8 mouse cellular contexts compared by ENCODE assay signal in genomic region chr3:35340525-35340924, GRCm38 (mm10).
A peak's percentile ranks its signal among the peaks of the same experiment; 100 is the strongest.
DNase-seq lines count a peak whose midpoint lies in the region; ATAC-seq and TF ChIP-seq lines count a peak whose summit lies in the region.

No protein-coding gene starts in this region.

- TF ChIP-seq CTCF in ES-Bruce4 (IDR thresholded peaks at IDR 0.05; ENCODE audit: low read depth, low read length) = no peak
- TF ChIP-seq CTCF in liver, embryonic 14.5 days (IDR thresholded peaks at IDR 0.05; ENCODE audit: low read depth) = no peak

- no peaks in the 10 kb centered on the region for H3K9me3 ChIP-seq in ES-Bruce4 (replicated peaks; ENCODE audit: control insufficient read depth, insufficient read depth, low read length, poor library complexity, severe bottlenecking)
- no peaks in the 10 kb centered on the region for H3K9me3 ChIP-seq in forebrain, embryonic 15.5 days
- no peaks in the 10 kb centered on the region for H3K9me3 ChIP-seq in liver, embryonic 14.5 days (ENCODE audit: control insufficient read depth, low read length)

- no peaks in the 10 kb centered on the region for H3K4me1 ChIP-seq in ES-Bruce4 (ENCODE audit: control insufficient read depth, insufficient read depth, low read length)
- peaks cover 38% of the 10 kb centered on the region for H3K4me1 ChIP-seq in forebrain, embryonic 15.5 days
- no peaks in the 10 kb centered on the region for H3K4me1 ChIP-seq in liver, embryonic 14.5 days (replicated peaks; ENCODE audit: control insufficient read depth in 2 of 2, insufficient read depth in 2 of 2, low read length in 1 of 2)

- peak overlapping the region; percentile 76 for H3K9ac ChIP-seq in ES-Bruce4 (ENCODE audit: low read depth, poor library complexity, severe bottlenecking)
- peak overlapping the region; percentile 42 for H3K9ac ChIP-seq in forebrain, embryonic 15.5 days (replicated peaks)
- no peak overlapping the region for H3K9ac ChIP-seq in liver, embryonic 14.5 days (replicated peaks)

- peak; percentile 39 for ATAC-seq in forebrain, embryonic 15.5 days (replicated peaks)
- no peak for ATAC-seq in liver, embryonic 14.5 days (ENCODE audit: insufficient read depth)

- no peaks in the 10 kb centered on the region for H3K27me3 ChIP-seq in ES-Bruce4 (ENCODE audit: control insufficient read depth, insufficient read depth, low read length, poor library complexity, severe bottlenecking)
- H3K27me3 ChIP-seq in forebrain, embryonic 15.5 days = no peaks in the 10 kb centered on the region
- no peaks in the 10 kb centered on the region; the same call in 1 of the 2 replicates for H3K27me3 ChIP-seq in liver, embryonic 14.5 days (ENCODE audit: control insufficient read depth, insufficient read depth, low read length)

- peak; percentile 78 for DNase-seq in heart, adult 11 months
- no peak for DNase-seq in heart, postnatal 14 days
- no peak for DNase-seq in liver, embryonic 14.5 days (ENCODE audit: low read depth in 3 of 3, low spot score in 3 of 3)
- DNase-seq in adrenal gland, adult 18-20 months (ENCODE audit: low spot score in 2 of 2) = no peak
- no peak for DNase-seq in spleen, adult 12 weeks (ENCODE audit: low spot score)
- DNase-seq in gastrocnemius, postnatal 10 days = no peak

- WGBS in forebrain, embryonic 15.5 days = 1% methylated on average over 10 of the region's 10 CpGs
- 7% methylated on average over 10 of the region's 10 CpGs for WGBS in liver, embryonic 14.5 days (ENCODE audit: insufficient replicate concordance)

- TF ChIP-seq EP300 in ES-Bruce4 (IDR thresholded peaks at IDR 0.05; ENCODE audit: insufficient read depth, low read depth, low read length) = no peak
- no peak for TF ChIP-seq EP300 in liver, embryonic 14.5 days (IDR thresholded peaks at IDR 0.05; ENCODE audit: low read depth)

- peak overlapping the region; percentile 64 for H3K4me3 ChIP-seq in ES-Bruce4 (ENCODE audit: low read depth, low read length)
- H3K4me3 ChIP-seq in forebrain, embryonic 15.5 days = peak overlapping the region; percentile 38
- H3K4me3 ChIP-seq in liver, embryonic 14.5 days (ENCODE audit: insufficient read depth in 1 of 2, low read depth in 2 of 2, low read length in 2 of 2) = no peak overlapping the region

- peak overlapping the region; percentile 65 for H3K4me2 ChIP-seq in forebrain, embryonic 15.5 days (replicated peaks)
- peak overlapping the region; percentile 48 for H3K4me2 ChIP-seq in liver, embryonic 14.5 days (ENCODE audit: low read depth)

- H3K27ac ChIP-seq in ES-Bruce4 (ENCODE audit: insufficient read depth, low read length) = no peak overlapping the region
- H3K27ac ChIP-seq in forebrain, embryonic 15.5 days (replicated peaks) = peak overlapping the region; percentile 91
- H3K27ac ChIP-seq in liver, embryonic 14.5 days = no peak overlapping the region

- H3K36me3 ChIP-seq in ES-Bruce4 (ENCODE audit: control insufficient read depth, insufficient read depth, low read length, poor library complexity, severe bottlenecking) = no peaks in the 10 kb centered on the region
- H3K36me3 ChIP-seq in forebrain, embryonic 15.5 days = no peaks in the 10 kb centered on the region
- H3K36me3 ChIP-seq in liver, embryonic 14.5 days (replicated peaks; ENCODE audit: control insufficient read depth, insufficient read depth, low read depth) = no peaks in the 10 kb centered on the region

- no peak for TF ChIP-seq POLR2A in ES-Bruce4 (IDR thresholded peaks at IDR 0.05; ENCODE audit: insufficient read depth, low read length)

- intact Hi-C loops in heart, postnatal 14 days (cut with DNase I) = no loop called here

Comparison
In these comparisons a context has a peak if more than half of its experiments do, and no peak if none do; other contexts are left out.
1. H3K4me3 ChIP-seq: peak in ES-Bruce4 (single experiment) and forebrain, embryonic 15.5 days (single experiment); none in liver, embryonic 14.5 days (0 of 2).